Mouse (Mus musculus): Measurements from ENCODE around the gene Igfbp5.
A peak's percentile ranks its signal among the peaks of the same experiment; 100 is the strongest.

The Igfbp5 gene

GRCm38 (mm10) chr1:72839791-72840190 lies 34.9 kb downstream of the Igfbp5 start:
- DNase-seq = no peak

DNA sequence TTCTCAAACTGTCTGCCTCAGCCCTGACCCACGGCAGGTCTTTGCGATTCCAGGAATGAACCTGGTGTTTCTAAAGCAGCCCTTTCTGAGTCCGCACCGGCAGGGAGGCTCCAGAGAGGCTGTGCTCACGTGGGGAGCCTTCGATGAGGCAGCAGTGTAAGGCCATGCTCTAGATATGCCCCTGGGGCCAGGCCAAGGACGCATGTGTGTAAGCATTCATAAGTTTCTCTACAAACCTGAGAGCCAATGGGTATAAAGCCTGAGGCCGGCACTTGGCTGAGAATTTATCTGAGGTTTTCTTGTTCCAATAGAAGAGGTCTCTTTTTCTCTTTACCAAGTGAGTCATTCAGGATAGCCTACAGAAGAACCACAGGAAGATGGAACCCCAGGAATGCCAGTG lies 35.3 kb downstream of the Igfbp5 start:
- no peak for DNase-seq

GRCm38 (mm10) chr1:72833563-72833962 lies 41.1 kb downstream of the Igfbp5 start:
- DNase-seq = no peak

DNA sequence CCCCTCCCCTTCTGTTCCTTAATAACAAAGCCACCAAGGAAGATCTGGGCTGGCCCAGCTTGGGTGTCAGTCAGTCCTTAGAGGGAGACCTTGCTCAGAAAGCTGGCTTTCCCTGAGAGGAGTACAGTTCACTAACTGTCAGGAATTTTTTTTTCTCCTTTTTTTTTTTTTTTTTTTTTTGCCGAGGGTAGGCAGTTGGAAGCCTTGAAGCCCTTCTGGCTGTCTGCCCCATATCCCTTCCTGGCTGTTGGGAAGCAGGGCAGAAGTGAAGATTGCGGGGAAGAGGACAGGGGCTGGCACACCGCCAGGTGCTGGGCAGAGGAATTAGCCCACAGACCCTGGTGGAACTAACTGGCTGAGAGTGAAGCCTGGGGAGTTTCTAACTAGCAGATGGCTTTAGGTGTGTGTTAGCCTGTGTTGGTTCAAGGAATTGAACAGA lies 42.0 kb downstream of the Igfbp5 start:
- DNase-seq = no peak

- no peak for DNase-seq
Observed at GRCm38 (mm10) chr1:72830485-72830884, 44.2 kb downstream of the Igfbp5 start.

GRCm38 (mm10) chr1:72828843-72829242 lies 45.8 kb downstream of the Igfbp5 start:
- DNase-seq = no peak

- no peak for DNase-seq
Observed at GRCm38 (mm10) chr1:72827411-72828315, 47.0 kb downstream of the Igfbp5 start.

DNA sequence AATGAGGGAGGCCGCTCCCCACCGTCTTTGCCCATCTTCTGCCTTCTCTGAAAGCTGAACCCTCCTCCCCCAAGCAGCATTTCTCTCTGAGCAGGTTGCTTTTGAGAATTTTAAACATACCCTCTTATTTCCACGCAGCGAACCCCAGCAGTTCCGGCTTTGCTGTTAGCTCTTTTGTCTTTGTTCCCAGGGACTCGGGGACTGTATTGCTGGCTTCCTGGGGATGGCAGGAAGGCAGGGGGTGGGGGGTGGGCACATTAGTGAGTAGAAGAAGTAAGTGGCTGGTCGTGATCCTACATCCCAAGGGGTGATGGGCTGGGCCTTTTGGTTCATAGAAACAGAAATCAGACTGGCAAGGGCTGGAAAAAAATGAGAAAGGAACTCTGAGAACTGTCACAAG lies 47.8 kb downstream of the Igfbp5 start:
- no peak for DNase-seq

GRCm38 (mm10) chr1:72826446-72826845 lies 48.2 kb downstream of the Igfbp5 start:
- DNase-seq = no peak

GRCm38 (mm10) chr1:72825921-72826320 lies 48.8 kb downstream of the Igfbp5 start:
- no peak for DNase-seq

- DNase-seq = no peak
Observed at GRCm38 (mm10) chr1:72825286-72825685, 49.4 kb downstream of the Igfbp5 start.

DNA sequence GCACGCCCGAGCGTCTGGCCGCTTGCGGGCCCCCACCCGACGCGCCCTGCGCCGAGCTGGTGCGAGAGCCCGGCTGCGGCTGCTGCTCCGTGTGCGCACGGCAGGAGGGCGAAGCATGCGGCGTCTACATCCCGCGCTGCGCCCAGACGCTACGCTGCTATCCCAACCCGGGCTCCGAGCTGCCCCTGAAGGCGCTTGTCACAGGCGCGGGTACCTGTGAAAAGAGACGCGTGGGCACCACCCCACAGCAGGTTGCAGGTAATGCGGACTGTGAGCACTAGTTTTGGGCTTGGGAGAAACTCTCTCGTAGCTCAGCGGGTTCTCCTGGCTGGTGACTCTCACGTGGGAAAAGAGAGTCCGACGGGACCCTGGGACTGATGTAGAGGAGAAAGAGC lies 50.0 kb downstream of the Igfbp5 start:
- no peak for DNase-seq

DNA sequence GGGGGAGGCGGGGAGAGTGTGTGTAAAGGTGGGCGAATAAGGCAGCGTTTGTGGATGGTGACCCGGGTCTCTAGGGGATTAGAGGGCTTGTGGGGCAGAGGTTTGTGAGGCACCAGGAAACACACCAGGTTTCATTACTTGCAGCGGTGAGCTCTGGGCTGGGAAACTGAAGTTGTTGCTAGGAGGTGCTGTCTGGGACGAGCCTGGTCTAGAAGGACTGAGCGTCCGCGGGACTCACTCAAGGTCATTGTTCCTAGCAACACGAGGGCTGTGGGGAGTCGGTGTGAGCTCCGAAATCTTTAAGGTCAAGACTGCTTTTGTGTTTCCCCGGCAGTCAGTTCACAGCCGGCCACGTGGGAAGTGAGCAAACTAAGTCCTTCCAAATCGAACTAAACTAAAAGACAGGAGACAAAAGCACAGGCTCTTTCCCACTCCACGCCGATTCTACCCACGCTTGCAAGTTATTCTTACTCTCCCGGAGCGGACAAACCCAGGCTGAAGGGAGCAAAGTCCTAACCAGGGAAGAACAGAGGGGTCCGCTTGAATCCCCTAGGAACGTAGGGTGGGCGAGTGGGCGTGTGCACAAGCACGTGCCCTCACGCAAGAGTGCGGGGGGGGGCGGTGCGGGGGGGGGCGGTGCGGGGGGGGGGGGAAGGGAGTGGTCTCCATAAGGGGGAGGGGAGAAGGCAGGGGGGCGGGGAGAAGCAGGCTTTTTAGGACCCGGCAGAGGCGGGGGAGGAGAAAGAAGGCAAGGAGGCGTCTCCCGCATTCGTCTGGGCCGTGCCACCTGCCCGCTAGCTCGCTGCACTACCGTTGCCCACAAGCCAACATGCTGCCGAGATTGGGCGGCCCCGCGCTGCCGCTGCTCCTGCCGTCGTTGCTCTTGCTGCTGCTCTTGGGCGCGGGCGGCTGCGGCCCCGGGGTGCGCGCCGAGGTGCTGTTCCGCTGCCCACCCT lies 50.7 kb downstream of the Igfbp5 start, which contains the start of gene Igfbp2:
Igfbp2 (plus strand) TSS at position 753 of the 956 bp plus-strand sequence.
- peak; percentile 9 for DNase-seq

GRCm38 (mm10) chr1:72822893-72823292 lies 51.8 kb downstream of the Igfbp5 start:
- no peak for DNase-seq

DNA sequence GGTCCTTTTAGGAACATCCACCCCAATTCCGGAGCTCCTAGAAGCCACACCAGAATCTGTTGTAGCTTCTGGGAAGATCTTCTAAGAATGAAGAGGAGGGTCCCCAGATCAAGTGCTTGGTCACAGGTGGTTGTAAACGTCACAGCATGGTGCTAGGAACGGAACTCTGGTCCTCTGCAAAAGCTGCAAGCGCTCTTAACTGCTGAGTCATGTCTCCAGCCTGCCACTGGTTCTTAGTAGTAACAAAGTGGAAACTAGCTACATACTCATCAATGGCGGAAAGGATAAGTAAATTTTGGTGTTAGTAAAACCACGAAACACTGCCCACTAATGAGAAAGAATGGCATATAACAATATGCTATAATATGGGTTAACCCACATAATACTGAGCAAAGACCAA lies 54.7 kb downstream of the Igfbp5 start:
- no peak for DNase-seq

DNA sequence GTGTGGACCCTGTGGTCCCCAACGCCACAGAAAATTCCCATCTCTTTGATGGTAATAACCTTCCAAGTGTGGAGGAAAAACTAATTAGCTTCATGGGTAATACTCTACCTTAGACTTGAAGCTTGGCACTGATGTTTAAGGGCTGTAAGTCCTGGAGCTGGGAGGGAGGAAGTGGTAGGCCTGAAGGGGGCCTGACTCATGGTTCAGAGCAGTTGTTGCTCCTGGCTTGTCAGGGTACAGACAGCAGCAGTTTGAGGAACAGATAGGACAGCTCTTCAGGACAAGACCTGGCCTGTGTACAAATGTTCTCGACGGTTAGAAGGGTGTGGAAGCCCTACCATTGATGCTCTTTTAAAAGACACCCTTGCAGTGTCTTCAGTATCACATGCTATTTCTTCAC lies 59.1 kb downstream of the Igfbp5 start:
- DNase-seq = no peak

- DNase-seq = no peak
Observed at GRCm38 (mm10) chr1:72815184-72815583, 59.5 kb downstream of the Igfbp5 start.

GRCm38 (mm10) chr1:72813639-72814403 lies 60.9 kb downstream of the Igfbp5 start:
- no peak for DNase-seq

DNA sequence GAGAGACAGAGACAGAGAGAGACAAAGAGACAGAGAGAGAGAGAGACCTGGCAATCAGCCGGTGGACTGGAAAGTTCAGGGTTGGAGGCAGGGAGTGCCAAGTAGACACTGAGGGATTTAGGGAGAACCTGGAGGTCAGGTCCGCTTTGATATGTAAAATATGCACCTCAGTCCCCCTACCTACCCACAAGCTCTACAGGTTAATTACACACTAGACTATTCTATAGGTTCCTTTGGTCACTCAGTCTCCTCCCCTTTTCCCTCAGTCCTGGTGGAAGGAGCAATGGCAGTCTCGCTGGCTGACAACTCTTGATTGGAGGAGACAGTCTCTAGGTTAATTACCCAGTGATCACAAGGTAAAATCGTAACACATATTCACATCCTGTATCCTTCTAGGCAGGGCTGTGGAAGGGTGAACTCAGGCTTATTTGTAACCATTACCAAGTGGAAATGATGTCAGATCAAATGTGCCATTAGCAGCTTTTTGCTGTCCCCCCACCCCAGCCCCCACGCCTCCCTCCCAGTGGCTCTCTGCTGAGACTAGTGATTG lies 61.5 kb downstream of the Igfbp5 start:
- DNase-seq = no peak

DNA sequence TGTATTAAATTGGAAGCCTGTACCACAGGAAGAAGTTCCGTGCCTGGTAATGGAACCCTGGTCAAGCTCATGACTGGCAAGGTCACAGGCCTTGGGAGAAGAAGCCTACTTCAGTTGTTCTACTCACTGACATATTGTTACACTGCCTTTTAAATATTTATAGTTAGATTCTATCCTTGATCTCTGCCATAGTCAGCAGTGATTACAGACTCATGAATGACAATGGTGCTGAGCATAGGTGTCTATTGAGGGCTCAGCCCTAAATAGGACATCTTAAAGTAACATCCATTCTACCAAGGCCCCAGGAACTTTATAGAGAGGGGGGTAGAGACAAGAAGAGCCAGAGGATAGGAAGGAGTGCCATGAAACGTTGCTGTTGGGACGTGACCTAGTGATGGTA lies 63.6 kb downstream of the Igfbp5 start:
- DNase-seq = no peak

DNA sequence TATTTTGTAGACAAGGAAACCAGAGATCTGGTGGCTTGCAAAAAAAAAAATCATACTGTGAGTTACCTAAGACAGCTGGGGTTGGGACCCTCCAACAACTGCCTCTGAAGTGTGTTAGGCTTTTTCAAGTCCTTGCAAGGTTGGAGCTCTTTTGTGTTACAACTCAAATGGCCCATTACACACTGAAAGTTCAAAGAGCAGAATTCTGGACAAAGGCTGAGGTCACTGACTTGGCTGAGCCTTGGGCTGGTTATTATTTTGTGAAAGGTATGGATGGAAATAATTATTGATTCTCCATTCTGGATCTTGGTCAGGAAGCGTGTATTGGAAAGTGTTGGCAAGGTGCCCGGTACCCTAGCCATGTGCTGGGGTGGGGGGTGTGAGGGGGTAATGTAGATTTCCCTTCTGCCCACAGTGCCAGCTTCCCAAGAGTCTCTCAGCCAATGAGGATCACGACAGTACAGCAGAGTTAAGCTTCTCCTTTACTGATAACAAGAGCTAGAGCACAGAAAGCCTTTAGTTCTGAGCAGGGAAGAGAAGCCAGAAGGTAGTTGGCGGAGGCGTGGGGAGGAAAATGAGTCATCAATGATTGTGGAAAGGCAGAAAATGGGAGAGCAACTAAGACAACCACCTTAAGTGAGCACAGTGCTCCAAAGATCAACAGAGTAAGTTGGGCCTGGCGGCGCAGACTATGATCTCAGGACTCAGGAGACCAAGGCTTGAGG lies 64.6 kb downstream of the Igfbp5 start:
- DNase-seq = peak; percentile 38

DNA sequence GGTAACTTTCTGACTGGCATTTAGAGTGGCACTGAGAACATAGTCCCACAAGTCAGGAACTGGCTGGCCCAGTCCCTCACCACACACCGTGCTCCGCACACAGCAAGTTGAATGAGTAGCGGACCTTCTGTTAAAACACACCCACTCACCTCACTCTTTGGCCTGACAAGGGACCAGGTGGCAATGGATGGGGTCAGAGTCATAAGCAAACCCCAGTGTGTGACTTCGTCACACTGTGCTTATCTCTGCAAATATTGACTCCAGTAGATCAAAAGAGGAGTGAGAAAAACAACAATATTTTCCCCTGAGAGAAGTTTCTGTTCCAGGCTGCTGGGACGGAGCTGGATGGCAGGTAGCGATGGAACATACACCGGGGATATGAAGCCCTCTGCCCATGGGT lies 65.4 kb downstream of the Igfbp5 start:
- no peak for DNase-seq

All from layer of hippocampus, adult 9-11 months (tissue).